Mouse (Mus musculus): ENCODE data around the gene Usp18. TPM values are rescaled to one million over a fixed set of nuclear protein-coding genes. Genes with fewer than 3 reads are reported as not detected.

Usp18 gene
- 3.9 and 6.5 TPM in 2 replicates for total RNA-seq (2023)

DNA sequence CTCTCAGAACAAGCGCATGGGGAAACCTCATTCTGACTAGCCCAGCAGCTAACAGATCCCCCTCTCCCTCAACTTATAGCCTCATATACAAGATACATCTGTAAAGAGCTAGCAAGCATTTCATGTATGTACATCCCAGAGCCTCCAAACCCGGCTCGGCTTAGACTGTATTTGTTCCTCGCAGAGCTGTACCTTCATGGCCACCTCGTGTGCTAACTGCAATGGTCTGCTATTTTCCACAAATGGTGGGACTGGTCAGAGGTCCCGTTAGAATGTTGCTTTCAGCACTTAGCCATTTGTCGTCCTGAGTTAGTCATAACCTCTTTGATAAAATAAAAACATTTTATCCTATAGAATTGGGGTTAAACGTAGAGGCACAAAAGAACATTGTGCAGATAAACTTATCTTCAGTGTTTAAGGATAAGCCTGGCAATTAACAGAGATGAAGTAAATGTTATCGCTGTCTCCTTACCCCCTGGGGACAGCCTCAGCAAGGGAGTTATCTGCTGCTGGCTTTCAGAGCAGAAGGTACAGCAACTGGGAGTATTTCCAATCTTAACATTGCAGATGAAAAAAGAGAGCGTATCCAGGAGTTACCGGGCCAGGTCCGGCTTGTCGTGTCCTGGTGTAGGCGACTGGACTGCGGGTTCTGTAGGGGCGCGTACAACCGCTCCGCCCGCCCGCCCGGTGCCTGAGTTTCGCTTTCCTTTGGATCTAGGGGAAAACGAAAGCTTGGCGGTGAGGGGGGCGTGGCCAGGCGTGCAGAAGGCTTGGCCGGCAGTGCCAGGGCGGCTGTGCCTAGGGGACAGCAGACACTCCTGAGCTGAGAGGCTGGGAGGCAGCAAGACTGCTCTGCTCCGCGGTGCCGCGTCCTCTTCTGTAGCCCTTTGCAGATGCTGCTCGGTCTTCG, at the start of gene Usp18:
Gene Usp18, plus strand, starts transcription at position 780 of the 910 bp plus-strand sequence.

DNA sequence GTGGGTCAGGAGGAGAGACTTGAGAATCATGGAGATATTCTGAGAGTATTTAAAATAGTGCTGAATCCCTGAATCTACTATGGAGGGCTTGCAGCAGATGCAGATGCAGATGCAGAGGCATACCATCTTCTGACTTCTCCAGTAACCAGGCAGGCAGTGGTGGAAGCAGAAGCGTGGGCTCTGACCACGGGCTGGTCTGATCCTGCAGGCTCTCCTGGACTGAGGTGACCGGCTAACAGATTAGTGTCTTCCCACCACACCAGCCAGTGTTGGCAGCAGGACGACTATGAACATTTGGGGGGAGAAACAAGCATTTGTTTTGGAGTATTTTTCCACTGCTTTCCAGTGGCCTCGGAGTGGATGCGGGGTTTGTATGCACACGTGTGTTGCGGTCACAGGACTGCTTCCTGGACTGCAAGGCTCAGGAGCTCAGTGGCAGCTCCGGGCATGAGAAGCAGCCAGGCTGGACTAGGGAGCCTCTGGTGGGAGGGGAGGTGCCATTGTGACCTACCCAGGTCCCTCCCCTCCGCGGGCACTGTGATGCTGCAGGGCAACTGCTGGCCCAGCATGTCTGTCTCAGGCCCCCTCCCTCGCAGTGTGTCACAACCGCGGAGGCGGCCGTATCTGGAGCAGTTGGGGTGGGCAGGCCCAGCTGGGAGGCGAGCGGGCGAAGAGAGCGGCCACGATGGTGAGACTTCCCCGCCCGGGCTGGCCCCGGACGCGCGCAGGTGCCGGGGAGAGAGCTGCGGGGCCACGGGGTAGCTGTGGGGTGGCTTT, 35.4 kb upstream of the Usp18 start, which contains the start of gene Tuba8:
Gene Tuba8, plus strand, starts transcription at position 548 of the 777 bp plus-strand sequence.

DNA sequence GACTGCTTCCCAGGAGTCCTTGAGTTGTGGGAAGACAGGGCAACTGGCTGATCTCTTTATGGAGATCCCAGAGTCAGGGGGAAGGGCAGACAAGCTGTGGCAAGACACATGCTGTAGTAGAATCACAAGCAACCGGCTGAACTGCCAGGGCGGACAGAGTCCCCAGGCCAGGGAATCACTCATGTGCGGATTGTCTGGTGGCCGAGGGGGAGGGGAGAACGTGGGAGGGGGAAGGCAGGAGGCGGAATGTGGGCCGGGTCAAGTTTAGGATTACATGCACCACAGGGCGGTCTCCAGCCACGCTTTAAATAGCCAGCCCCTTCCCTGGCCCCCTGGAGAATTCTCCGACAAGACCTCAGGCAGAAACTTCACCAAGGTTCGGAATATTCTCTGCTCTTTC, 54.2 kb downstream of the Usp18 start, which contains the start of gene Slc6a13:
Gene Slc6a13, plus strand, starts transcription at position 274 of the 400 bp plus-strand sequence.

Other genes with a start within 250 kb of the Usp18 start
- 5.1 and 8.9 TPM in 2 replicates for gene Mical3, start 114.9 kb upstream of the Usp18 start, total RNA-seq (2023)
- 1.8 and 4.5 TPM in 2 replicates for gene Pex26, start 62.2 kb upstream of the Usp18 start, total RNA-seq (2023)
- 7.2 and 8.9 TPM in 2 replicates for gene Tuba8, start 35.2 kb upstream of the Usp18 start, total RNA-seq (2023)
- 2.0 and 3.2 TPM in 2 replicates for gene Slc6a13, start 54.3 kb downstream of the Usp18 start, total RNA-seq (2023)
- gene Slc6a12, start 97.2 kb downstream of the Usp18 start, total RNA-seq (2023): 34.3 and 36.4 TPM in 2 replicates
- not detected in 2 replicates for gene Iqsec3, start 227.8 kb downstream of the Usp18 start, total RNA-seq (2023)